Mouse (Mus musculus): ENCODE results near the gene Dlg4. TPM values are rescaled to one million over a fixed set of nuclear protein-coding genes. Genes with fewer than 3 reads are reported as not detected.

Dlg4 gene
- polyA plus RNA-seq, 1 experiment from 2014 or later: 48.1 TPM

GRCm38 (mm10) chr11:70084563-70084962 is 67.8 kb downstream of the Dlg4 start:
- no peak for ATAC-seq
- CTCF ChIA-PET: interaction anchor here (0.8 kb wide), 1 partner anchor 9 kb away, joined by 3 read pairs; no protein-coding TSS in a partner anchor
- DNase-seq (ENCODE audit: low read depth, low spot score): no peak
- POLR2A ChIA-PET: no interaction called here
- peaks cover 10% of the 10 kb centered on the region for H3K27me3 ChIP-seq
- in situ Hi-C loops (cut with MboI; ENCODE audit: low pct_unique_long_range_greater_than_20kb): no loop called here
- TF ChIP-seq CTCF (IDR thresholded peaks at IDR 0.05): no peak

GRCm38 (mm10) chr11:70091986-70092783 is 75.4 kb downstream of the Dlg4 start, which contains the start of gene Asgr2:
TSS of gene Asgr2 (plus strand) at chr11:70092644.
- H3K27me3 ChIP-seq: peaks cover 35% of the 10 kb centered on the region
- TF ChIP-seq CTCF (IDR thresholded peaks at IDR 0.05): no peak
- ChIA-PET POLR2A (interaction anchor here (1.3 kb wide), 1 partner anchor 10 kb away, joined by 3 read pairs; no protein-coding TSS in a partner anchor), CTCF (no interaction called here)
- in situ Hi-C loops (cut with MboI; ENCODE audit: low pct_unique_long_range_greater_than_20kb): no loop called here
- ATAC-seq: no peak
- DNase-seq (ENCODE audit: low read depth, low spot score): no peak

Other genes with a start within 250 kb of the Dlg4 start
- 27.7 TPM for gene Chrnb1, start 221.0 kb upstream of the Dlg4 start, polyA plus RNA-seq (2021)
- 0.03 TPM for gene Fgf11, start 215.1 kb upstream of the Dlg4 start, polyA plus RNA-seq (2021)
- gene Tmem102, start 211.3 kb upstream of the Dlg4 start, polyA plus RNA-seq (2021): 1.1 TPM
- not detected for gene Gm39566, start 201.6 kb upstream of the Dlg4 start, polyA plus RNA-seq (2021)
- gene Spem2, start 198.5 kb upstream of the Dlg4 start, polyA plus RNA-seq (2021): not detected
- gene Spem1, start 194.8 kb upstream of the Dlg4 start, polyA plus RNA-seq (2021): 0.09 TPM
- 35.0 TPM for gene Nlgn2, start 179.2 kb upstream of the Dlg4 start, polyA plus RNA-seq (2021)
- gene Tmem256, start 178.4 kb upstream of the Dlg4 start, polyA plus RNA-seq (2021): 158 TPM
- gene Plscr3, start 170.6 kb upstream of the Dlg4 start, polyA plus RNA-seq (2021): 82.9 TPM
- not detected for gene Tnk1, start 158.2 kb upstream of the Dlg4 start, polyA plus RNA-seq (2021)
- gene Tmem95, start 138.9 kb upstream of the Dlg4 start, polyA plus RNA-seq (2021): 0.12 TPM
- 8.4 TPM for gene Kctd11, start 135.5 kb upstream of the Dlg4 start, polyA plus RNA-seq (2021)
- gene Acap1, start 121.4 kb upstream of the Dlg4 start, polyA plus RNA-seq (2021): 0.40 TPM
- 3.6 TPM for gene 2810408A11Rik, start 116.0 kb upstream of the Dlg4 start, polyA plus RNA-seq (2021)
- gene Neurl4, start 115.9 kb upstream of the Dlg4 start, polyA plus RNA-seq (2021): 53.3 TPM
- 55.6 TPM for gene Gps2, start 103.1 kb upstream of the Dlg4 start, polyA plus RNA-seq (2021)
- 768 TPM for gene Eif5a, start 95.0 kb upstream of the Dlg4 start, polyA plus RNA-seq (2021)
- 2.4 TPM for gene Ybx2, start 81.1 kb upstream of the Dlg4 start, polyA plus RNA-seq (2021)
- gene Slc2a4, start 68.8 kb upstream of the Dlg4 start, polyA plus RNA-seq (2021): 0.13 TPM
- gene Cldn7, start 52.2 kb upstream of the Dlg4 start, polyA plus RNA-seq (2021): not detected
- gene Ctdnep1, start 35.8 kb upstream of the Dlg4 start, polyA plus RNA-seq (2021): 174 TPM
- gene Elp5, start 34.4 kb upstream of the Dlg4 start, polyA plus RNA-seq (2021): 76.4 TPM
- gene Gabarap, start 25.8 kb upstream of the Dlg4 start, polyA plus RNA-seq (2021): 528 TPM
- 76.1 TPM for gene Phf23, start 21.2 kb upstream of the Dlg4 start, polyA plus RNA-seq (2021)
- gene Dvl2, start 16.3 kb upstream of the Dlg4 start, polyA plus RNA-seq (2021): 41.6 TPM
- 234 TPM for gene Acadvl, start 1.5 kb upstream of the Dlg4 start, polyA plus RNA-seq (2021)
- not detected for gene Asgr1, start 37.1 kb downstream of the Dlg4 start, polyA plus RNA-seq (2021)
- not detected for gene Asgr2, start 75.7 kb downstream of the Dlg4 start, polyA plus RNA-seq (2021)
- gene Mgl2, start 113.4 kb downstream of the Dlg4 start, polyA plus RNA-seq (2021): not detected
- gene Clec10a, start 139.3 kb downstream of the Dlg4 start, polyA plus RNA-seq (2021): not detected
- gene Slc16a11, start 195.8 kb downstream of the Dlg4 start, polyA plus RNA-seq (2021): 1.9 TPM
- 12.2 TPM for gene Slc16a13, start 204.1 kb downstream of the Dlg4 start, polyA plus RNA-seq (2021)
- not detected for gene Bcl6b, start 212.9 kb downstream of the Dlg4 start, polyA plus RNA-seq (2021)
- gene 0610010K14Rik, start 221.0 kb downstream of the Dlg4 start, polyA plus RNA-seq (2021): 50.1 TPM
- 4.3 TPM for gene Gm21988, start 222.9 kb downstream of the Dlg4 start, polyA plus RNA-seq (2021)
- gene Rnasek, start 222.9 kb downstream of the Dlg4 start, polyA plus RNA-seq (2021): 145 TPM
- 0.03 TPM for gene Alox12, start 238.4 kb downstream of the Dlg4 start, polyA plus RNA-seq (2021)